Mouse (Mus musculus): ENCODE results near the gene Inka1. TPM values are rescaled to one million over a fixed set of nuclear protein-coding genes. Genes with fewer than 3 reads are reported as not detected.

Gene Inka1
- polyA plus RNA-seq, 2 experiments: 79.6 to 112 TPM

DNA sequence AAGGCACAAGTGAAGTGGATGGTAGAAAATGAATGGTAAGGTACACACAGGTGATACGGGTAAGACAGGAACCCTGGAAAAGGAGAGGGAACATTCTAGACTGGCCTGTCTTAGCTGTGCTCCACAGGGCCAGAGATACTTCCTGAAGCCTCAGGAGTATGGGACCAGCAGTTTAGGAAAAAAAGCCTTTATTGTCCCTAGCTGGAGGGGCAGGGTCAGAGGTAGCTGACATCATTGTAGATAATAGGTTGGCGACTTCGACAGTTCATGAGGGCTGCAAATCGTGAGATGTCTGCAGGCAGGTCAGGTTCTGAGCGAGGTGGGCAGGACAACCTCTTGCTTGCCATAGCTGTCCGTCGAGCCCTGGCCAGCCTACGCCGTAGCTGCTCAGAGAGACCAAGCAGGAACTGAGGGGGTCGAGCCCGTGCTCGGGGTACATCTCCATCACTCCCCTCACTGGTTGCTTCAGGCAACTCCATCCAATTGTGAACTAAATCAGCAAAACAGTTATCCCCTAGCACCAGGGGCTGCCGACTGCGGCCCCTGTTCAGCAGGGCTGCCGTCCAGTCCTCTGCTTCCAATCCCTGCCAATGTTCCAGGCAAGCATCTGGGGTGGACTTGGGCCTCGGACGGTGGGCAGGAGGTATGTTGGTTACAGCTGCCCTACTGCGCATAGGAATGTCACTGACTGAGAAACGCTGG is 1.5 kb downstream of the Inka1 start:
- no peak for TF ChIP-seq POLR2A (IDR thresholded peaks at IDR 0.05; ENCODE audit: borderline replicate concordance, extremely low read depth, insufficient read depth, insufficient read length)
- Histone ChIP-seq H3K4me1 (ENCODE audit: control insufficient read depth, insufficient read depth, low read length) (peaks cover 41% of the 10 kb centered on the region), H3K9me3 (ENCODE audit: control insufficient read depth, low read length) (no peaks in the 10 kb centered on the region), H3K27me3 (ENCODE audit: control insufficient read depth, insufficient read depth, low read length) (no peaks in the 10 kb centered on the region), H3K4me3 (replicated peaks; ENCODE audit: low read length) (peak overlapping the region; percentile 82), H3K36me3 (ENCODE audit: control insufficient read depth, insufficient read depth, low read length) (peaks cover 11% of the 10 kb centered on the region), H3K27ac (replicated peaks; ENCODE audit: low read depth, low read length) (peak overlapping the region; percentile 99), H3K9ac (ENCODE audit: low read depth, low read length, severe bottlenecking) (peak overlapping the region; percentile 83), H3K4me2 (replicated peaks; ENCODE audit: low read depth, low read length, severe bottlenecking) (peak overlapping the region; percentile 96)
- DNase-seq (ENCODE audit: low spot score) (no peak), ATAC-seq (ENCODE audit: low FRiP score, low read depth) (no peak)
- WGBS: 17% methylated on average over 19 of the region's 19 CpGs

GRCm38 (mm10) chr9:107983421-107983890 is 2.2 kb downstream of the Inka1 start:
- ATAC-seq (ENCODE audit: low FRiP score, low read depth) (peak; percentile 58), DNase-seq (ENCODE audit: low spot score) (peak; percentile 94)
- peak overlapping the region; percentile 82 for H3K4me3 ChIP-seq (replicated peaks; ENCODE audit: low read length)
- peaks cover 11% of the 10 kb centered on the region for H3K36me3 ChIP-seq (ENCODE audit: control insufficient read depth, insufficient read depth, low read length)
- 3% methylated on average over 4 of the region's 4 CpGs for WGBS
- peak overlapping the region; percentile 96 for H3K4me2 ChIP-seq (replicated peaks; ENCODE audit: low read depth, low read length, severe bottlenecking)
- H3K27me3 ChIP-seq (ENCODE audit: control insufficient read depth, insufficient read depth, low read length): no peaks in the 10 kb centered on the region
- H3K4me1 ChIP-seq (ENCODE audit: control insufficient read depth, insufficient read depth, low read length): peaks cover 41% of the 10 kb centered on the region
- H3K27ac ChIP-seq (replicated peaks; ENCODE audit: low read depth, low read length): peak overlapping the region; percentile 99
- peak overlapping the region; percentile 83 for H3K9ac ChIP-seq (ENCODE audit: low read depth, low read length, severe bottlenecking)
- TF ChIP-seq POLR2A (IDR thresholded peaks at IDR 0.05; ENCODE audit: borderline replicate concordance, extremely low read depth, insufficient read depth, insufficient read length): peak; percentile 40; the same call in 1 of the 2 replicates
- H3K9me3 ChIP-seq (ENCODE audit: control insufficient read depth, low read length): no peaks in the 10 kb centered on the region

DNA sequence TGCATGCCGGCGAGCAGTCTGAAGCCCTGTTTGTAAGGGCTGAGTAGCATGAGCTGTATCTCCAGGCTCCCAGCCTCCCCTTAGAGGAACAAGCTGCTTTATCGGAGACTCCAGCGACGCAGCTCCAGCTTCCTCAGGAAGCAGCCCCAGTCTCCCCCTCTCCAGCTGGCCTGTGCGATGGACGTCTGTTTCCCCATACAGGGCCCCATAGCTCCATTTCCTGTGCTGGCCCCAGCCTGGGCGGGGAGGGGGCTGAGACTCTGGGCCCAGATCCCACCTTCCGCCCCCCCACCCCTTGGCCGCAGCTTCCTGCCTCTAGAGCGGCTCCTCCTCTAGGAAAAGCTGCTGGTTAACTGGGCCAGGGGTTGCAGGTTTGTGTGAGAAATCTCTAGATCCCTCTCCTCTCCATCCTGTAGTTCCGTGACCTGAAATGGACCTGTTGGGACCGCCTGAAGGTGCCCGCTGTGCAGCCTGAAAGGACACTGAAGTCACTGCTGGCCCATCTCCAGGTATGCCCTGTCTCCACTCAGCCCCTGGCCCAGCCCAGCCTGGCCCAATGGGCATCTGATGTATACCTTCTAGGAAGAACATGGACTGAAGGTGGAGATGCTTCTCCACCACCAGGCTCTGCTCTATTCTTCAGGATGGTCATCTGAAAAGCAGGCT is 2.9 kb downstream of the Inka1 start, which contains the start of gene Gm20661:
TSS of gene Gm20661 (plus strand) at position 378 of the 666 bp plus-strand sequence.
- H3K4me2 ChIP-seq (replicated peaks; ENCODE audit: low read depth, low read length, severe bottlenecking): peak within 1 kb of the TSS; percentile 96
- H3K9me3 ChIP-seq (ENCODE audit: control insufficient read depth, low read length): no peaks in the 10 kb centered on the region
- peak; percentile 83; the same call in 1 of the 2 replicates for TF ChIP-seq POLR2A (IDR thresholded peaks at IDR 0.05; ENCODE audit: borderline replicate concordance, extremely low read depth, insufficient read depth, insufficient read length)
- 6% methylated on average over 14 of the region's 14 CpGs for WGBS
- peak within 1 kb of the TSS; percentile 82 for H3K4me3 ChIP-seq (replicated peaks; ENCODE audit: low read length)
- H3K36me3 ChIP-seq (ENCODE audit: control insufficient read depth, insufficient read depth, low read length): peaks cover 11% of the 10 kb centered on the region
- H3K4me1 ChIP-seq (ENCODE audit: control insufficient read depth, insufficient read depth, low read length): peaks cover 37% of the 10 kb centered on the region
- peak within 1 kb of the TSS; percentile 99 for H3K27ac ChIP-seq (replicated peaks; ENCODE audit: low read depth, low read length)
- H3K9ac ChIP-seq (ENCODE audit: low read depth, low read length, severe bottlenecking): peak within 1 kb of the TSS; percentile 83
- DNase-seq (ENCODE audit: low spot score): peak; percentile 95
- ATAC-seq (ENCODE audit: low FRiP score, low read depth): peak; percentile 77
- H3K27me3 ChIP-seq (ENCODE audit: control insufficient read depth, insufficient read depth, low read length): no peaks in the 10 kb centered on the region

GRCm38 (mm10) chr9:107981684-107982605 is 3.7 kb downstream of the Inka1 start:
- peak overlapping the region; percentile 60 for H3K9ac ChIP-seq (ENCODE audit: low read depth, low read length, severe bottlenecking)
- H3K27me3 ChIP-seq (ENCODE audit: control insufficient read depth, insufficient read depth, low read length): no peaks in the 10 kb centered on the region
- H3K4me3 ChIP-seq (replicated peaks; ENCODE audit: low read length): peak overlapping the region; percentile 82
- H3K27ac ChIP-seq (replicated peaks; ENCODE audit: low read depth, low read length): peak overlapping the region; percentile 99
- DNase-seq (ENCODE audit: low spot score) (peak; percentile 88), ATAC-seq (ENCODE audit: low FRiP score, low read depth) (peak; percentile 48)
- no peaks in the 10 kb centered on the region for H3K9me3 ChIP-seq (ENCODE audit: control insufficient read depth, low read length)
- 7% methylated on average over 6 of the region's 7 CpGs for WGBS
- TF ChIP-seq POLR2A (IDR thresholded peaks at IDR 0.05; ENCODE audit: borderline replicate concordance, extremely low read depth, insufficient read depth, insufficient read length): no peak
- H3K4me1 ChIP-seq (ENCODE audit: control insufficient read depth, insufficient read depth, low read length): peaks cover 34% of the 10 kb centered on the region
- H3K36me3 ChIP-seq (ENCODE audit: control insufficient read depth, insufficient read depth, low read length): peaks cover 11% of the 10 kb centered on the region
- H3K4me2 ChIP-seq (replicated peaks; ENCODE audit: low read depth, low read length, severe bottlenecking): peak overlapping the region; percentile 96

Data from limb, embryonic 14.5 days (tissue).